Mouse (Mus musculus): ENCODE data around the gene Arap1. TPM values are rescaled to one million over a fixed set of nuclear protein-coding genes. Genes with fewer than 3 reads are reported as not detected.

Gene Arap1
- 10 to 100 TPM; 34.8 to 67.7 (median 49.6) TPM for total RNA-seq (2022)

DNA sequence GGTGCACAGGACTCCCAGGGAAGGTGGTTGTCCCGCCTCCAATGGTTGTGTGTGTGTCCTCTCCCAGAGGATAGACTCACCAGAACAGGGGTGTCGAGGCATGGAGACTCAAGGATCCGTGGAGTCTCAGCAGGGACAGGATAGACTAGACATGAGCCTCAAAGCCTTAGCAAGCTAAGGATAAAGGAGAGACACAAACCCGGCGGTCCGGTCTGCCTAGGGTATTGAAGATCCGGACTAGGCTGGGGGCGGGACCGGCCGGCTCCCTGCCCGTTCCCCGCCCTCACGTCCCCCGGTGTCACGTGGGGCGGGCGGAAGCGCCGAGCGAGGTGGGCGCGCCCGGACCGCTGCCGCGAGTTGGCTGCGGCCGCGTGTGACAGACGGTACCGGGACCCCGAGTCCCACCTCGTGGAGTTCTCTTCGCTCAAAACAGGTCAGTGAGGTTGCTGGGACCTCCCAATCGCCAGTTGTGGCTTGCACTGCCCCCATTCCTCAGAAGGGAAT is at the start of gene Arap1:
TSS of gene Arap1 (plus strand) at position 301 of the 504 bp plus-strand sequence.
- no peak for DNase-seq

GRCm38 (mm10) chr7:101298375-101298774 is 49.5 kb upstream of the Arap1 start:
- DNase-seq, result no peak

DNA sequence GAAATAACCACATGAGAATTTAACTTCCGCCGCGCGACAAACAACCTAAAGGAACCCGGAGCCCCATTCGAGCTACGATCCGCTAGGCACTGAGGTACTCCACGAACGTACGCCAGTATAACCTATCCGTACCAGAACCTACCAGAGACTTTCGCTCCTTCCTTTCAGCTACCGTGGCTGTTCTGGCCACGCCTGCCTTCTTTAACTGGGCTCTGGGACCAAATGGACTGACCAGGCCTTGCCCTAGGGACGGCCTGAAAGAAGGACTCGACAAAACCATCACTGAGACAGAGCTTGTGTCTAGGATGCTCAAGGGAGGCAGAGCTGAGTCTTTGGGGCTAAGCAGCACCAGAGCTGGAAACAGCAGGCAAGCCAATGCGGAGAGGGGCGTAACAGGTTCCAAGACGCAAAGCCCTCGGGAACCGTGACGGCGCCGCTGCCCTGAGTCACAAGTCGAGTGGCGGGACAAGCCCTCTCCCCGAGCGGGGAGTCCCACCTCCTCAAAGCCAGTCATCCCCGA is 46.4 kb upstream of the Arap1 start:
- DNase-seq, result no peak

GRCm38 (mm10) chr7:101301881-101302456 is 45.9 kb upstream of the Arap1 start, which contains the start of gene Atg16l2:
TSS of gene Atg16l2 (minus strand) at chr7:101302251.
- peak; percentile 92 for DNase-seq

- DNase-seq, result no peak
Observed at GRCm38 (mm10) chr7:101302691-101303090, 45.2 kb upstream of the Arap1 start.

DNA sequence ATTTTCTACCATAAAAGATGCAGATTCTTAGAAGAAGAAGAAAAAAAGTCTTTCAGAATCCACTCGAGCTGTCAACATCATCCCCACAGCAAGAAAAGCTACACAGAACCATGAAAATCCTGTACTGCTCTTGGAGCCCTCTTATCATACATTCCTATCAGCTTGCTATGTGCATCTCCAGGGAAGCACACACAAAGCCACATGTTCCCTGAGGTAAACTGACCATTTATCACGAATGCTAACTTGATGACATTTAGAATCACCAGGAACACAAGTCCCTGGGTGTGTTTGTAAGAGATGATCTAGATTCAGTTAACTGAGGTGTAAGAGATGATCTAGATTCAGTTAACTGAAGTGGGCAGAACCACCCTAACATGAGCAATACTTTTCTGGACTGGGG is 41.0 kb upstream of the Arap1 start:
- no peak for DNase-seq

DNA sequence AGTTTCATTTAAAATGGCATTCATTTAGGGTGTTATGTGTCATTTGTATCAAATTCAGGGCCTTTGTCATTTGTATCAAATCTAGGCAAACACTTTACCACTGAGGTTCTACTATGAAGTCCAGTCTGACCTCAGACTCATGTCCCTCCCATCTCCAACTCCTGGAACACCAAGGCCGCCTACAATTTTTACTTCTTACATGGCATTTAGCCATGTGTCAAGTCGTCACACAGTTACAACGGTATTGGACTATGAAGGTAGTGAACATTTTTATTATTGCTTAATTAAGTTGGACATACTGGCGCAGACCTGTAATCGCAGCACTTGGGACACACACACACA is 37.9 kb upstream of the Arap1 start:
- DNase-seq, result no peak

GRCm38 (mm10) chr7:101310327-101311028 is 37.4 kb upstream of the Arap1 start:
- peak; percentile 97 for DNase-seq

GRCm38 (mm10) chr7:101311061-101311460 is 36.8 kb upstream of the Arap1 start:
- no peak for DNase-seq

GRCm38 (mm10) chr7:101313033-101313432 is 34.8 kb upstream of the Arap1 start:
- DNase-seq, result no peak

- DNase-seq, result no peak
Observed at GRCm38 (mm10) chr7:101314396-101314795, 33.5 kb upstream of the Arap1 start.

DNA sequence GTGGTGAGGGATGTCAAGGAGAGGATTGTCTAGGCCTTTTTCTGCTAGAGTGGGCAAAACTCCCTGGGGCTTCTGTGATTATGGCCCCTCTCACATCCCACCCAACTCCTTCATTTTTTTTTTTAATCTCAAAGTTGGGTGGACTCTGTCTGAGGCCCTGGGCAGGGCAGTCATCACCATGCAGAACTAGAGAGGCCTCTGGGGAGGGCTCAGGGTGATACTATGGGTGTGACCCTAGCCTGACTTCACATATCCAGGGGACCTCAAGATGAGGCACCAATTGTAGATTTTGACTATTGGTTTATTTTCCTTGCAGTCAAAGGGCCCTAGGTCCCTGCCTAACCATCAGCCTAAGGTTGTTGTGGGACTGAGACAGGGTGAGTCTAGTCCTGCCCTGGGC is 32.2 kb upstream of the Arap1 start:
- no peak for DNase-seq

DNA sequence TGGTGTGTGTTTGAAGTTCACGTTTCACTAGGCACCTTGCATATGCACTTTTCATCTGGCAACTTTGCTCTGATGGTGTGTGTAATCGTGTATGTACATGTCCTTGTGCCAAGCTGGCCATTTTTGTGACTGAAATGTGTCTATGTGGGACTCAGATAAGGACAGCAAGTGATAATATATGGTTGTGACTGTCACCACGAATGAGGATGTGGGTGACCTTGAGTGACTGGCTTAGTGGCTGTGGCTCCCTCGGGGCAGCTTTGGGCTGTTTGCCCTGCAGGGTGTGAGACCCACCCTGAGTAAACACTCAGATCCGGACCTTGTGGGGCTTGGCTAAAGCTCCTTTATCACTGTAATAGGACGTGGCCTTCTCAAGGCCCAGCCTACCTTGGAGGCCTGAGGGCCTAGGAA is 31.3 kb upstream of the Arap1 start:
- DNase-seq, result no peak

GRCm38 (mm10) chr7:101317014-101317413 is 30.9 kb upstream of the Arap1 start, which contains the start of gene Stard10:
TSS of gene Stard10 (plus strand) at chr7:101317086.
- no peak for DNase-seq

DNA sequence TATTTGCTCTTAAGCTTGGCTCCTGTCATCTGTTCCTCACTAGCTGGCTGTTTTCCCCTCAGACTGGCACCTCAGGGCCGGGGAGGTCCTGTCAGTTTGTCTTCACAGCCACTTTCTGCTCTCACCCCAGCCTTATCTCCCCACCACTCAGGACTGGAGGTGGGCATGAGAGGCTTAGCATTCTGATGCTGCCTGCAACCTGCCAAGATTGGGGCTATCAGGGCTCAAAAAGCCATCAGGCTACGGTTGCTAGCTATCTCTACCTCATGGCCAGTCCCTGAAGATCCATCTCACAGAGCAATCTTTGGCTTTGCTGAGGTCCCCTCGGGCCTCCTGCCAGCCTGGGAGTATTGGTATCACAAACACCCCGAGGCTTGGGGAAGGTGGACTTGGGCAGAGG is 29.0 kb upstream of the Arap1 start:
- no peak for DNase-seq

GRCm38 (mm10) chr7:101319796-101320195 is 28.1 kb upstream of the Arap1 start:
- no peak for DNase-seq

GRCm38 (mm10) chr7:101320399-101321217 is 27.3 kb upstream of the Arap1 start:
- DNase-seq, result no peak

DNA sequence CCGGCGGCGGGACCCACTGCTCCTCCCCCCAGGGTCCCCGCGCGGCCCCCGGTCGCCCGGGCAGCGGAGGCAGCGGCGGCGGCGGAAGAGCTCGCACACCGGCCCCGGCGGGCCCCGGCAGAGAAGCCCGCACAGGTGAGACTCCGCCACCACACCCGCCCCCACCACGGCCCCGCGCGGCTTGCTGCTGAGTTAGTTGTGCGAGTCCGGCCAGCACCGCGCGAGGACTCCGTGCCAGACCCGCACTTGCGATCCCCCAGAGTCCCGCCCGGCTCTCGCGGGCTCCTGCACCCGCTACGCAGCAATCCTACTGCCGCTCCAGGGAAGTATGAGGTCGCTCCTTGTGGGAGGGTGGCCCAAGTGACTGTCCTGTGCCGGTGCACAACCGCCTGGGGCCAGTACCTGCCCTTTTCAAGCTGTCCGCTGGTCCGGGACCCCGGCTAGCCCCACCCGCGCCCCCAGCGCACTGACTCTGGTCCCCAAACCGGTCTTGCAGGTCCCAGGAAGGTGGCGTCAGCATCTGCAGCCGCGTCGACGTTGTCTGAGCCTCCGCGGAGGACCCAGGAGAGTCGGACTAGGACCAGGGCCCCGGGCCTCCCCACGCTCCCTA is 26.5 kb upstream of the Arap1 start:
- DNase-seq, result no peak

GRCm38 (mm10) chr7:101323141-101323594 is 24.7 kb upstream of the Arap1 start:
- DNase-seq, result no peak

DNA sequence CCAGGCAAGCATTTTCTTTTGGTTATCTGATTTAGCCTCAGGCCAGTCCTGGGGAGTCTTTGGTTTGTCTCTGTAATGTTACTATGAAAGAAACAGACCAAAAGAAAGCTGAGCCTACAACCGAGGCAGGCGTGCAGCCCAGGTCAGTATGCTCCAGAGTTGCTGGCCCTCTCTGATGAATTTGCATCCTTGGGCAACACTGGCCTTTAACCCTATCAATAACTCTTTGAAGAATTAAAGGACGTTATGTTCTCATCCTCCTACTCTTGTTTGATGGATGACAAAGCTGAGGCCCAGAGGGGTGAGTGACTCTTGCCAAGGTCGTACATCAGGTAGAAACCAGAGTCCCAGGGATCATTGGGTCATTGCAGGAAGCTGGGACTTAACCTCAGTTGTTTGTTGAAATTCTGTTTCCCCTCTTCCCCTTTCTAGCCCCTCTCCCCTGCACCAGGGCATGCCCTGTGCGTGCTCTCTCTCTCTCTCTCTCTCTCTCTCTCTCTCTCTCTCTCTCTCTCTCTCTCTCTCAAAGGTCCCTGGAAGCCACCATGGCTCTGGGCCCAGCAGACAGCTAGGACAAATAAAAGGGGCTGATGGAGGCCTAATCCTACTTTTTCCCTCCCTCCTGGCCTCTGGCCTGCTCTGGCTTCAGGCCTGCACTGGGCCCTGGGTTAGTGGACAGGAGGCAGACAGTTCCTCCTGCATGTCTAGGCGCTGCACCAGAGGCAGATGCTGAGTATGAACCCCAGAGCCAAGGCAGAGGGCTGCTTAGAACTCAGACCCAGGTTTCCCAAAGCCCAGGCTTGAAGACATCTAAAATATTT is 23.5 kb upstream of the Arap1 start:
- DNase-seq, result no peak

DNA sequence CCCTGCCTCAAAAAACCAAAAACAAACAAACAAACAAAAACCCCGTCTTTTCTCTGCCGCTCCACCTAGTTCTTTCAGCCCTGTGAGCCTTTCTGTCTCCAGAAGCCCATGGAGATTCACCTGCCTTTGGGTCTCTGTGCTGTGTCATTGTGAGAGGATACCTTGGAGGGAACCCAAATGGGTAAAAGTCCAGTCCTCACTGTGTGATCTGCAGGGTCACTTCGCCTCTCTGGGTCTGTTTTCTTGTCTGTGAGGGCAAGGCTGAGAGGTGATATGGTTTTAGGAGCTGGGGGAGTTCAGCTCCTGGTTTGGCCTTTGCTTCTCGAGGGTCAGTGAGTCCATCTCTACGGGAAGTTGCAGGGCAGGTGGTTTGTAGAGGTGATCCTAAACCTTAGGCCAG is 21.9 kb upstream of the Arap1 start:
- no peak for DNase-seq

DNA sequence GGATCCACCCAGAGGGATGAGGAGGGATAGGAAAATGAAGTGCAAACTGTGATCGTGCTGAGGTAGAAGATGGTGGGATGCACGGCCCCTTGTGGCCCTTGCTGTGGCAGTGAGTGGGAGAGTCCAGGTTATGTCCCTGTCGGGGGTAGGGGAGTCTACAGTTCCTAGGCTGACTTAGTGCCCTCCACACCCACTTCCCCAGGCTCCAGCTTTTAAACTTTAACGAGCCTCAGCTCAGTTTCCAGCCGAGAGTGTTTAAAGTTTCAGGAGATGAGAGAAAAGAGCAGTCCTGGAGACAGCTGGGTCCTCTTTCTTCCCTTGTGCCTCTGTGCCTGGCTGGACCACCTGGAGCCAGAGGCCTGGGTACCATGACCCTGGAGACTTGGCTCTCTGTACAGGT is 20.6 kb upstream of the Arap1 start:
- no peak for DNase-seq

Measured in adrenal gland, adult 8-10 months (tissue).